Mouse (Mus musculus) cerebellum, adult 2 months (tissue): Measurements from ENCODE around the gene C1qb.

ENCODE experiments used
- CTCF ChIP-seq: fragments of 200-500 bp; IDR thresholded peaks from 2 replicates; pipeline ENCODE4 v1.5.1; 2011; ENCODE audit warnings: low read depth, mild to moderate bottlenecking, control low read depth, low read length, moderate library complexity, borderline replicate concordance; ENCODE audit not compliant: insufficient read depth
- POLR2A ChIP-seq: fragments of 200-500 bp; IDR thresholded peaks from 2 replicates; pipeline ENCODE4 v1.6.1; 2011; ENCODE audit warnings: low read length, control low read depth, borderline replicate concordance; ENCODE audit not compliant: insufficient read depth

DNA sequence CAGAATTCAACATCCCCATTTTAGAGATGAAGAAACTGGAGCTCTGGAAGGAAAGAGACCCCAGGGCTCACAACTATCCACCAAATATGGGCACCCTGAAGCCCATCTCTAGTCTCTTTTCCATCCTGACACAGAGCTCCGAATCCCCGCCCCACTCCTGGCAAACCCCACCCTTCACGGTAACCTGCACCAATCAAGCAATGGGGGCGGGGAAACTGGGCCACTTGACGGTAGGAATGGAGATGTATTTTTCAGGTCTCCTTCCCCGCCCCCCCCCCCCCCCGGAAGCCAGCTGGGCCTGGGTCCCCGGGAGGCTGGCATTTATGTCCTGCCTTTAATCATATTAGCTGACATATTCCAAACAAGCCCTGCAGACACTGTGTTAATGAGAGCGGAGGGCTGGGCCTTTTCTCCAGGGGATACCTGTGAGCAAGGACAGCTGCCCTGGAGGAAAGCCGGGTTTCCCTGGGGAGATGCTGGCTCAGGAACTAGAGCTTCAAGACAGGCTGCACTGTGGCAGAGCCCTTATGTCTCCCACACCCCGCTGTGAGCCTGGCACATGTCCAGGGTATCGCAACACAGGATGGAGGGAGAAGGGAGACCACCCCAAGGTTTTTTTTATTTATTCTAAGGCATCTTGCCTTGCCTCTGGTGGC lies 18.2 kb downstream of the C1qb start:
- TF ChIP-seq CTCF (no peak), POLR2A (no peak)
